ENCODE assay signal across 8 mouse cellular contexts in genomic region chr9:33856169-33856568, GRCm38 (mm10).
DNase-seq lines count a peak whose midpoint lies in the region; ATAC-seq and TF ChIP-seq lines count a peak whose summit lies in the region.
"Had no signal": no experiment of that assay in that cellular context is flagged by ENCODE, and none has a peak within 500 bp of the region (broad histone marks: within the 10 kb centered on the region; RNA-seq: fewer than 3 reads in every experiment).

No protein-coding gene starts in this region.

- no peak overlapping the region for H3K4me3 ChIP-seq in intestine, postnatal 0 days (ENCODE audit: low read depth, low read length)
- H3K4me3 ChIP-seq in intestine, embryonic 15.5 days (replicated peaks), result no peak overlapping the region
- H3K4me3 ChIP-seq in C2C12 (ENCODE audit: insufficient read depth, poor library complexity, severe bottlenecking), result no peak overlapping the region
- H3K4me3 ChIP-seq in embryonic facial prominence, embryonic 10.5 days, result no peak overlapping the region
- H3K4me3 ChIP-seq: embryonic facial prominence, embryonic 12.5 days had no signal

- no peaks in the 10 kb centered on the region for H3K27me3 ChIP-seq in intestine, postnatal 0 days (replicated peaks; ENCODE audit: control insufficient read depth, insufficient read depth, low read length)
- H3K27me3 ChIP-seq in intestine, embryonic 15.5 days (replicated peaks), result no peaks in the 10 kb centered on the region
- H3K27me3 ChIP-seq in C2C12 (ENCODE audit: control insufficient read depth, insufficient read depth, insufficient read length), result no peaks in the 10 kb centered on the region
- no peaks in the 10 kb centered on the region for H3K27me3 ChIP-seq in embryonic facial prominence, embryonic 10.5 days (replicated peaks; ENCODE audit: low read depth, poor library complexity, severe bottlenecking)
- H3K27me3 ChIP-seq: embryonic facial prominence, embryonic 12.5 days had no signal

- peak; percentile 76 for TF ChIP-seq CTCF in intestine, postnatal 0 days (IDR thresholded peaks at IDR 0.05; ENCODE audit: low read depth)
- TF ChIP-seq CTCF in C2C12 (IDR thresholded peaks at IDR 0.05; ENCODE audit: control insufficient read depth, insufficient read depth, insufficient read length), result peak; percentile 39

- H3K27ac ChIP-seq in intestine, postnatal 0 days (ENCODE audit: low read depth, low read length), result no peak overlapping the region
- H3K27ac ChIP-seq in intestine, embryonic 15.5 days, result no peak overlapping the region
- H3K27ac ChIP-seq in embryonic facial prominence, embryonic 10.5 days (replicated peaks), result no peak overlapping the region
- H3K27ac ChIP-seq: embryonic facial prominence, embryonic 12.5 days had no signal

- no peak for ATAC-seq in intestine, postnatal 0 days
- ATAC-seq in intestine, embryonic 15.5 days, result no peak

- no peaks in the 10 kb centered on the region for H3K79me2 ChIP-seq in C2C12 (ENCODE audit: control insufficient read depth, insufficient read depth)

- H3K4me1 ChIP-seq in intestine, postnatal 0 days (replicated peaks; ENCODE audit: control insufficient read depth, insufficient read depth, low read length), result peaks cover 3% of the 10 kb centered on the region; the same call in 1 of the 2 replicates
- no peaks in the 10 kb centered on the region for H3K4me1 ChIP-seq in intestine, embryonic 15.5 days (replicated peaks)
- H3K4me1 ChIP-seq in embryonic facial prominence, embryonic 10.5 days, result no peaks in the 10 kb centered on the region
- H3K4me1 ChIP-seq: embryonic facial prominence, embryonic 12.5 days had no signal

- H3K4me2 ChIP-seq in intestine, postnatal 0 days (replicated peaks; ENCODE audit: low read depth), result no peak overlapping the region
- no peak overlapping the region for H3K4me2 ChIP-seq in intestine, embryonic 15.5 days (replicated peaks)
- H3K4me2 ChIP-seq: embryonic facial prominence, embryonic 12.5 days had no signal

- H3ac ChIP-seq in C2C12 (ENCODE audit: control insufficient read depth, insufficient read length, low read depth), result no peak overlapping the region

- H3K79me3 ChIP-seq in C2C12 (ENCODE audit: low read depth), result no peaks in the 10 kb centered on the region

- 47% methylated on average over 2 of the region's 2 CpGs for WGBS in intestine, postnatal 0 days
- WGBS in intestine, embryonic 15.5 days, result 39% methylated on average over 2 of the region's 2 CpGs
- 44% methylated on average over 2 of the region's 2 CpGs for WGBS in embryonic facial prominence, embryonic 10.5 days

- H3K9ac ChIP-seq in intestine, postnatal 0 days (ENCODE audit: low read depth, low read length), result no peak overlapping the region
- H3K9ac ChIP-seq in intestine, embryonic 15.5 days, result no peak overlapping the region
- H3K9ac ChIP-seq: embryonic facial prominence, embryonic 12.5 days had no signal

- H3K9me3 ChIP-seq in intestine, postnatal 0 days (ENCODE audit: control insufficient read depth), result no peaks in the 10 kb centered on the region
- H3K9me3 ChIP-seq in intestine, embryonic 15.5 days, result no peaks in the 10 kb centered on the region
- H3K9me3 ChIP-seq in embryonic facial prominence, embryonic 10.5 days, result no peaks in the 10 kb centered on the region
- H3K9me3 ChIP-seq: embryonic facial prominence, embryonic 12.5 days had no signal

- DNase-seq in ES-CJ7 (ENCODE audit: low read depth, low spot score), result peak; percentile 29
- DNase-seq in embryonic facial prominence, embryonic 10.5 days (ENCODE audit: low spot score), result peak; percentile 54
- peak; percentile 60 for DNase-seq in lung, postnatal 10 days
- no peak for DNase-seq in spleen, postnatal 36 days (ENCODE audit: low spot score in 2 of 2)

- no peaks in the 10 kb centered on the region for H3K36me3 ChIP-seq in intestine, postnatal 0 days (ENCODE audit: control insufficient read depth, insufficient read depth)
- no peaks in the 10 kb centered on the region for H3K36me3 ChIP-seq in intestine, embryonic 15.5 days
- no peaks in the 10 kb centered on the region for H3K36me3 ChIP-seq in C2C12 (ENCODE audit: control insufficient read depth, insufficient read depth)
- no peaks in the 10 kb centered on the region for H3K36me3 ChIP-seq in embryonic facial prominence, embryonic 10.5 days (replicated peaks)
- H3K36me3 ChIP-seq: embryonic facial prominence, embryonic 12.5 days had no signal

TF ChIP-seq in C2C12, 6 proteins besides CTCF, POLR2A, EP300 and RAD21:
- no peak for TF ChIP-seq MYOD1 (IDR thresholded peaks at IDR 0.05; ENCODE audit: control insufficient read depth, insufficient read length, low read depth)
- TF ChIP-seq MYOG (IDR thresholded peaks at IDR 0.05; ENCODE audit: control insufficient read depth, extremely low read depth, insufficient read length), result no peak
- no peak for TF ChIP-seq MAX (IDR thresholded peaks at IDR 0.05)
- TF ChIP-seq FOSL1 (IDR thresholded peaks at IDR 0.05; ENCODE audit: insufficient read depth, low read length, poor library complexity, severe bottlenecking), result no peak
- no peak for TF ChIP-seq USF1 (IDR thresholded peaks at IDR 0.05; ENCODE audit: low read depth)
- TF ChIP-seq CEBPB (IDR thresholded peaks at IDR 0.05; ENCODE audit: low read depth), result no peak
TF ChIP-seq in C2C12: peak in this region for 0.

Comparison
In these comparisons a context has a peak if more than half of its experiments do, and no peak if none do; other contexts are left out.
1. DNase-seq: peak in ES-CJ7 (single experiment), embryonic facial prominence, embryonic 10.5 days (single experiment) and lung, postnatal 10 days (single experiment); none in spleen, postnatal 36 days (0 of 2).